Mouse (Mus musculus): Measurements from ENCODE around the gene Slc35d2. TPM values are rescaled to one million over a fixed set of nuclear protein-coding genes. Genes with fewer than 3 reads are reported as not detected.

The Slc35d2 gene
- polyA plus RNA-seq (2012; ENCODE audit: low replicate concordance) = 37.7 and 56.2 TPM in 2 replicates

GRCm38 (mm10) chr13:64128858-64129615 is at the start of gene Slc35d2:
Gene Slc35d2, minus strand, starts transcription at chr13:64129368.

DNA sequence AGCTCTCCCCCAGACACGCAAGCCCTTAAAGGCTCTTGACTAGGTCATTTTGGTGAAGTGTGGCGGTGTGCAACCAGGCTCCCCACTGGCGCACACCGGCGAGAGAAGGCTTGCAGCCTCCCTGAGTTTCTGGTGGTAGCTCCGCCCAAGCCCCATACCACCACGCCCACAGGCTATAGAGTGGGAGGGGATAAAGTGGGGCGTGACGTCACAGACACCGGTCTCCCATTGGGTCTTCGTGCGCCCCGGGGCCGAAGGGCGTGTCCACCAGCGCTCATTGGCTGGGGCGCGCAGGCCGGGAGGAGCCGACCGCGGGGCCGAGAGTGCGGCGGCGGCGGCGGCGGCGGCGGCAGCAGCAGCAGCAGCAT is 32.4 kb upstream of the Slc35d2 start, which contains the start of gene Habp4:
Gene Habp4 (plus strand): TSS at position 277 of the 368 bp plus-strand sequence.

DNA sequence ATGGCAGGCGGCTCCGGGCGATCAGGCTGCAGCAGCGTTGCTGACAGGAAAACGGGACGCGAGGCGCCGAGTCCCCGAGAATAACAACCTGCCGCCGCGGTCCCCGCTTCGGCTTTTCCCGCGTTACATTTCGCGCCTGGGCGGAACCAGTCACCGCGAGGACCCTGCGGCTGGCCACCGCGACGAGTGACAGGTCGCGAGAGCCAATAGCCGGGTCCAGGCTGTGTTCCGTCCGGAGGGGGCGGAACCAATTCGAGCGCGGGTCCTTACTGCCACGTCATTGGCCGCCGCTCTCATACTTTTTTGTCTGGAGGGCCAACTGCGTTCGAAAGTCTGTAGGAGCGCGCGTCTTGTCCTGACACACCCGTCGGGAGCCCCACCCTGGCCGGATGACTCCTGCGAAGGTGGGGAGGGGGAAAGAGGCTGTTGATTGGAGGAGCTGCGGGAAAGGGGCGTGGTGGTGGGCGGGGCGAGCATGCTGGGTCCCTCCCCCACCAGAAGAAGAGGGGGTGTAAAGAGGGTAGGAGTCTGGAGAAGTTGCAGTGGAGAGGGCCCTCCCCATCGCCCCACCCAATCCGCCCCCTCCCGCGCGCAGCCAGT is 24.0 kb upstream of the Slc35d2 start, which contains the start of gene Zfp367:
Gene Zfp367 (minus strand): TSS at position 120 of the 600 bp plus-strand sequence.

DNA sequence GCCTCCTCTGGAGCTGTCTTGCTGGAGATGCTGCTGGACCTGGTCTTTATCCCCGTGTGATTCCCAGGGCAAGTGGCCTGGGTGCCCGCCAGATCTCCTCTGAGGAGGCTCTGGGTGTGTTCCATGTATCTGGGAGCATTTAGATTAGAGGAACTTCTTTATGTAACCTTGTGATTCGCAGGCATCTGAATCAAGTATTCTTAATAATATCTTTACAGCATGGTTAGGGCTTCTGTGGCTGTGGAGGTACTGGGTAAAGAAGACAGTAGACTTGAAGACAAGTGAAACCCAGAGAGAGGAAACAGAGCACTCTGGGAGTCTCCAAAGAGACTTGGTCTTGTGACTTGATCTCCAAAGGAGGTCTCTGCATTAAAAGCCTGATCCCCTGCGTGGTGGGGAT is 40.0 kb downstream of the Slc35d2 start, which contains the start of gene Hsd17b3:
Gene Hsd17b3 (minus strand): TSS at position 101 of the 400 bp plus-strand sequence.

Other genes with a start within 250 kb of the Slc35d2 start
- gene Hsd17b3, start 40.1 kb downstream of the Slc35d2 start, polyA plus RNA-seq (2012; ENCODE audit: low replicate concordance) = not detected in 2 replicates
- gene Zfp367, start 23.8 kb upstream of the Slc35d2 start, polyA plus RNA-seq (2012; ENCODE audit: low replicate concordance) = 4.5 and 9.7 TPM in 2 replicates
- gene Habp4, start 32.5 kb upstream of the Slc35d2 start, polyA plus RNA-seq (2012; ENCODE audit: low replicate concordance) = 43.3 and 124 TPM in 2 replicates
- gene Cdc14b, start 145.9 kb upstream of the Slc35d2 start, polyA plus RNA-seq (2012; ENCODE audit: low replicate concordance) = 2.1 TPM in 2 replicates
- gene Aaed1, start 183.3 kb upstream of the Slc35d2 start, polyA plus RNA-seq (2012; ENCODE audit: low replicate concordance) = 4.6 and 5.4 TPM in 2 replicates
- gene Ctsl, start 241.5 kb upstream of the Slc35d2 start, polyA plus RNA-seq (2012; ENCODE audit: low replicate concordance) = 1.8 TPM in 2 replicates